Mouse (Mus musculus) frontal cortex, adult 2 months (tissue): ENCODE measurements around the gene AL731706.2. TPM values are rescaled to one million over a fixed set of nuclear protein-coding genes. Genes with fewer than 3 reads are reported as not detected.

Experiments
- polyA plus RNA-seq: library from polyadenylated mRNA; depleted of rRNA; stranded (reverse); fragments of >200 nt; gene quantifications from 2 replicates; pipeline ENCODE4 v1.2.3, GENCODE M21; 2012; rRNA removed

The AL731706.2 gene
- polyA plus RNA-seq, 1 experiment: not detected

Other genes starting within 250 kb of the AL731706.2 start
- 2,537 and 2,736 TPM in 2 replicates for gene Snap25, start 172.2 kb downstream of the AL731706.2 start, polyA plus RNA-seq
- 3.8 and 4.0 TPM in 2 replicates for gene Slx4ip, start 5.5 kb upstream of the AL731706.2 start, polyA plus RNA-seq
- 31.6 and 32.8 TPM in 2 replicates for gene AL731706.1, start 5.7 kb upstream of the AL731706.2 start, polyA plus RNA-seq
- 12.3 and 12.9 TPM in 2 replicates for gene Mkks, start 5.7 kb upstream of the AL731706.2 start, polyA plus RNA-seq
- gene Jag1, start 231.0 kb upstream of the AL731706.2 start, polyA plus RNA-seq: 4.6 TPM in 2 replicates